Mouse (Mus musculus) v-Abl transformed pro-B cells (cell line): ENCODE data around the gene Mrpl30.

Experiments used
- in situ Hi-C, 2 experiments: fragments of 400-800 bp; cut with MboI; formaldehyde crosslinking; loops; one replicate each; pipeline ENCODE4 v1.15.1; 2025; ENCODE audit not compliant: unreplicated experiment in 2 of 2

The Mrpl30 gene

DNA sequence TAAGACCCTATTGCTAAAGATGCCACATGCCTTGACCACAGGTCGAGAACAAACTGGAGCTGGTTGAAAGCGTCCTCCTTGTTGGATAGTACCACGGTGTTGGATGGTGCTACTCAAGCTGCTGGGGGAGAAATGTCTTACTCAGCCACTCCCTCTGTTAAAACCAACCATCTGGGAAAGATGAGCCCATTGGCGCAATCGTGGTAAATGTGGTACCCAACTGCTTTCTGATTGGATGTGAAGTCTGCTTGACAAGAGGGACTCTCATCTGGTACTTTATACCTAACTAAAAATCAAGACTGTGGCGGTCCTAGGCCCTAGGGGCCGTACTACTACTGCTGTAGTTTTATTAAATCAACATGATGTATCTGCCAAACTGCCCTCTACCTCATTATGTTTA lies 1.1 kb upstream of the Mrpl30 start:
- in situ Hi-C loops = loop anchor here in 1 of 2 experiments (25.0 kb wide), 2 partner anchors 273 to 898 kb away; no protein-coding TSS in a partner anchor

DNA sequence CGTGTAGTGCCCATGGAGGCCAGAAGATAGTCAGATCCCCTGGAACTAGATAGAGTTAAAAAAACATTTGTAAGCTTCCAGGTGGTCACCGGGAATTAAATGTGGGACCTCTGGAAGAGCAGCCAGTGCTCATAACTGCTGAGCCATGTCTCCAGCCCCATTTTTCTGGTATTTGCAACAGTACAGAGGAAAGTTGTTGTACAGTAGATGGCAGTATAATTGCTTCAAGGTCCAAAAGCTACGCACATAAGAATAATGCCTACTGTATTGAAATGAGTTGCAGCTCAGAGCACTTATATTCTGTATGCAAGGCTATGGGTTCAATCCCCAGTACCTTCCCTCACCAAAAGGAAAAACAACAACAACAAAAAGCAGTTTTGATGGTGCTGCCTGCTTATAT lies 1.1 kb downstream of the Mrpl30 start:
- in situ Hi-C loops = loop anchor here (5.0 to 25.0 kb wide), 5 partner anchors 106 to 896 kb away; partner anchors contain the start of genes Eif5b (in 1 of the 2) and Txndc9 (in 1 of the 2)

DNA sequence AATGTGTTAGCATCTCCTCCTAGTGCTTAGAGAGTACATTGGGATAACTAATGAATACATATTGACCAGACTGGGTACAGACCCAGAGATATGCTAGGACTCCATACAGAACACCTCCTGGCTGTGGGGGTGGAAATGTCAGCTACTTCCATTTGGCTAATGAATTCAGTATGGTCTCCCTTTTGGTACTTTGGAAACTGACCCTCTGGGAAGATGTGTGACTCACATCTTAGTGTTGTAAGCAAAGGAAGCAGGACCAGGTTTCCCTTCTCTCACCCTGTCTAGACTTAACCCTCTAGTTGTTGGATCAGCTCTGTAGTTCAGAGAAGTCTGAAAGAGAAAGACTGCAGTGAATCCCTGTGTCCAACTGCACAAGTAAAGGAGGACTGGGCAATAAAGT lies 4.3 kb downstream of the Mrpl30 start:
- in situ Hi-C loops = loop anchor here (5.0 to 25.0 kb wide), 6 partner anchors 93 to 893 kb away; partner anchors contain the start of genes Eif5b (in 1 of the 2) and Txndc9 (in 1 of the 2)

DNA sequence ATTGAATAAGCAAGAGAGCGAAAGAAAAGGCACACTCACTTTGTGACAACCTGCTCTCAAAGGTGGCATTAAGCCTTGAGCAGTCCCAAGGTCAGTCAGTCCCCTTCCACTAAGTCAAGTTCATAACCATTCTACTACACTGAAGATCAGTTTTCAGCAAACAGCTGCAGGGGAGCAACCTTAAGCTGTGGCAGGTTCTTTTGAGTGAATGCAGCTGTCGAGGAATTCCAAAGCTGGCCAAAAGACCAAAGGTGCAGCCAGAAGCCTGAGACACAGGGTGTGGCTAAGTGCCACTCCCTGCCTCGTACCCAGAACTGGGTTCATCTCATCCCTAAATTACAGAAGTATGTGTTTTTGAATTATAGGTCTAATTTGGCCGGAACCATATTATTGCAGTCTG lies 9.5 kb downstream of the Mrpl30 start:
- in situ Hi-C loops = loop anchor here (5.0 to 25.0 kb wide), 5 partner anchors 87 to 887 kb away; no protein-coding TSS in a partner anchor

DNA sequence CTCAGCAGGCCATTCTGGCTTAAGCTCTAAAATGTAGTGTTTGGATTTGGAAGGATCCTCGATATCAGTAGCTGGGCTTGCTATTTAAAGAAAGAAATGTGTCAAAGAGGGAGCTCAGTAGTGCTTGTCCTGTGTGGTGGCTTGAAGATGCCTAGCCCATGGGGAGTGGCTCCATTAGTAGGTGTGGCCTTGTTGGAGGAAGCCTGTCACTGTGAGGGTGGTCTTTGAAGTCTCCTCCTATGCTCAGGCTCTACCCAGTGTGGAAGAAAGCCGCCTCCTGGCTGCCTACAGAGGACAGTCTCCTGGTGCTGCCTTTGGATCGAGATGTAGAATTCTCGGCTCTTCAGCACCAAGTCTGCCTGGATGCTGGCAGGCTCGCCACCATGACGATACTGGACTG lies 10.0 kb downstream of the Mrpl30 start:
- in situ Hi-C loops = no loop called here

DNA sequence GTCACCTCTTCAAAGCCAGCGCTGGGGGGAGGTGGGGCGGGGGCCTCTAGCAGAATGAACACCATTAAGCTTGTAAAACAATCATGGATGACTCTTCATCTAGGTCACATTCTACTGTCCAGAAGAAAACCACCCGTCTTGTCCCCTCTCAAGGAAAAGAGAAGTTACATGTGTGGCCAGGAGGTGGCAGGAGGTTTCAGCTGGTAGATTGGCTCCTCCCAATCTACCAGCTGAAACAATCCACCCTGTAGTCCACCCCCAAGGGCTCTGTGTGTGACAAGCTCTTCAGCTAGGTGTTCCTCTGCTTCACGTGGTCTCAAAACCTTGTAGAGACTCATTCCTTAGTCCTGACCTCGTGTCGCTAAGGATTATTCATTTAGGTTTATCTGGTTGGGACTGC lies 12.9 kb downstream of the Mrpl30 start:
- in situ Hi-C loops = no loop called here

DNA sequence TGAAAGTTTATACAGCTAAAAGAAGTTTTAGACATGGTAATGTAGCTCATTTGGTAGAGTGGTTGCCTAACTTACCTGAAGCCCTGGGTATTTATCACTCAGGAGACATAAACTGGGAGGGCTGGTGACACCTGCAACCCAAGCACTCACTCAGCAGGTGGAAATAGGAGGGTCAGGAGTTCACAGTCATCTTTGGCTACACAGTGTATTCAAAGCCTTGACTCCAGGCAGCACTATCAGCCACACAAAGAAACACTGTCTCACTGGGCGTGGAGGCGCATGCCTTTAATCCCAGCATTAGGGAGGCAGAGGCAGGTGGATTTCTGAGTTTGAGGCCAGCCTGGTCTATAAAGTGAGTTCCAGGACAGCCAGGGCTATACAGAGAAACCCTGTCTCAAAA lies 22.5 kb downstream of the Mrpl30 start:
- in situ Hi-C loops = no loop called here

DNA sequence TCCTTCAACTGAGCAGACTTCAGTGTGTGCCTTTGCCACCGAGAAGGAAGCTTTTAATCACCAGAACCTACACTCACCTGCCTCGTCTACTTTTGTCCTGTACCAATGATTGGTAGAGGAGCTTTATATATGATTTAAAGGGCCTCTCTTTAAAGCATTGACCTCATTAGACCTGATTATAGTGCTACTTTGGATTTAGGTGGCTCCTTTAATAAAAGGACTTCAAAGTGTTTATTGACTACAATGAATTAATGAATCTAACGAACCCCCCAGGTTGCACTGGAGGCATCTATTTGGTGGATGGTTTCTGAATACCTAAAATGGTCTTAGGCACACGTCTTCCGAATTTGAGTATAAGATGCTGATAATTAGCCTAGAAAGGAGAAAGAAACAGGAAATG lies 26.1 kb downstream of the Mrpl30 start, which contains the start of gene Lyg2:
Gene Lyg2, minus strand, starts transcription at position 101 of the 400 bp plus-strand sequence.
- in situ Hi-C loops = no loop called here

DNA sequence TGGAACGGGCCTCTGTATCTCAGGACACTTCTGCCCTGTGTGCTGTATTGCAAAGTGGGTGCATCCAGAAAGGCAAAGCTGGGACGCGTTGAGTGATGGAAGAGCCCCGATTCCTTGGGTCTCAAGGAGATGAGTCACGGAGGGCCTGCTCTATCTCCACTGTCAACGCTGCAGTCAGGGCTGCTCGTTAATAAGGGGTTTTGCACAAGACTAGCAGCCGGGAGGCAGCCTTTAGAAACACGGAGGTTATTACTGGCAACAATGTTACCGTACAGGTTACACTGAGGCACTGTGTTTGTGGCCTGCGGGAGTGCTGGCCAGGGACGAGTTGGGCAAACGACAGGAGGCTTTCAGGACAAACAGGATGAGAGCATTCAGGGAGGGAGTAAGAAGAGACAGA lies 27.4 kb downstream of the Mrpl30 start:
- in situ Hi-C loops = no loop called here

DNA sequence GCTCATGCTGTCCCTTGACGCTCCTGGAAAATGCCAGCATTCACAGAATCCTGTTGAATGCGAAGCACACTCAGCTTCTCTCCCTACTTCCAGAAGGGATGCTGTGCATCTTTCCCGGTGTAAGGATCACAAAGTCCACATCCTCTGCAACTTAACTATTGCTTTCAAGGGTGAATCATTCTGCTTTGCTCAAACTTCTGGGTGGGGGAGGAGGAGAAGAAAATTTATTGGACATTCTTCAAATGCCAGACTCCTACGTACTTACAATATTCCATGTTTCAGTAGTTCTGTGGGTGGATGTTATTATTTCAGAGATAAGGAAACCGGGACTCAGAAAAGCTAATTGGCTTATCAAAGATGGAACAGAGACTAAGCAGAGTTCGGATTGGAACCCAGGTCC lies 27.8 kb downstream of the Mrpl30 start:
- in situ Hi-C loops = no loop called here

DNA sequence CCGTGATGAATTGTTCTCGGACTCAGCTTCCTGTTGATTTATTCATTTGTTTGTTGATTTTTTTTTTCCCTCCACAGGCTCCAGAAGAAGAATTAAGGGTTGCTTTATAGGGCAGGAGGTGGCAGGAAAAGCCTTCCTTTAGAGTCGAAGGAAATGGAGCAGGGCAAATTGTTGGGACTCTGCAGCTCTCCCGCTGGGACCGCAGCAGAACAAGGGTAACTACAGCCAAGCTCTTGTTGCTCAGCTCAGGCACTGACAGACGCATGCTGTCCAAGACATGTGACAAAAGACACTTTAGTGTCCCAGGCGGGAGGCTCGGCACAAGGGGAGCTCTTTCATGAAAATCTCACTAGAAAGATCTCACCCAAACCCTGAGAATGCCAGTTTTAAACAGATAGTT lies 32.3 kb downstream of the Mrpl30 start:
- in situ Hi-C loops = no loop called here

DNA sequence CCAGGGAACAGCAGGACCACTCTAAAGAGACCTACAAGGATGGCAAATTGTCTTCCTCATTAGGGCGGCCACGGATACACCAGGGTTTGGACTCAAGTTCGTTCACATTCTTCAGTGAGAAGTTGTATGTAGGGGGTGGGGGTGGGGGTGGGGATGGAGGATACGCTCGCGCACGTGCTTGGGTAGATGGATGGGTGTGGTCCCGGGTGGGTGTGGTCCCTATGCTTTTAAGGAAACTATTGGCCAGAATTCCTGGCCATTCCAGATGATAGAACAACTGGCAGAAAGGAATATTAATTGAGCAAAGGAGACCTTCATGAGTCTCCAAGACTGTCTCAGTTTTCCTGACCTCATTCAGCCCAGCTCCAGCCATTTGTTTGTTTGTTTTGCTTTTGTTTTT lies 35.7 kb downstream of the Mrpl30 start:
- in situ Hi-C loops = no loop called here

DNA sequence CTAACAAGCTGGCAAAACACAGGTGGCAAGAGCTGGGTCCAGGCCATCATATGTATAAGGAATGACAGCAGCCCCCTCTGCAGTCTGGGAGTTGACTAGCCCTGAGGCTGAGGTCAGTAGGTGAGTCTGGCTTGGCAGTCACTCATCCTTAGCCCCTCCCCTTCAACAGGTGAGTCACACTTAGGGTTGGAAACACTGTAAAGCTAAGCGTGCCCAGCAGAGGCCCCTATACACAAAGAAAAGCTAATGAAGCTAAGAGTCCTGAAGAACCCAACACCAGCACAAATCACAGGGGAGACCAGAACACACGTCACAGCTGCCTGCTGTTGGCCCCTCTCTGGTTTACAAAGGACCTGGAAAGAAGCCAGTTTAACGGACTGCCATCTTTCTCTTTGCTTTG lies 41.5 kb downstream of the Mrpl30 start:
- in situ Hi-C loops = no loop called here
